Mouse (Mus musculus) liver, adult 2 months (tissue): ENCODE measurements around the gene Cmip.

Experiments used
- CTCF ChIP-seq: fragments of 200-500 bp; IDR thresholded peaks from 2 replicates; pipeline ENCODE4 v1.5.1; 2011; ENCODE audit warnings: low read depth, low read length, control low read depth
- POLR2A ChIP-seq: fragments of 200-500 bp; IDR thresholded peaks from 2 replicates; pipeline ENCODE4 v1.6.1; 2011; ENCODE audit warnings: low read length, control low read depth; ENCODE audit not compliant: insufficient read depth; ENCODE audit errors: extremely low read depth

DNA sequence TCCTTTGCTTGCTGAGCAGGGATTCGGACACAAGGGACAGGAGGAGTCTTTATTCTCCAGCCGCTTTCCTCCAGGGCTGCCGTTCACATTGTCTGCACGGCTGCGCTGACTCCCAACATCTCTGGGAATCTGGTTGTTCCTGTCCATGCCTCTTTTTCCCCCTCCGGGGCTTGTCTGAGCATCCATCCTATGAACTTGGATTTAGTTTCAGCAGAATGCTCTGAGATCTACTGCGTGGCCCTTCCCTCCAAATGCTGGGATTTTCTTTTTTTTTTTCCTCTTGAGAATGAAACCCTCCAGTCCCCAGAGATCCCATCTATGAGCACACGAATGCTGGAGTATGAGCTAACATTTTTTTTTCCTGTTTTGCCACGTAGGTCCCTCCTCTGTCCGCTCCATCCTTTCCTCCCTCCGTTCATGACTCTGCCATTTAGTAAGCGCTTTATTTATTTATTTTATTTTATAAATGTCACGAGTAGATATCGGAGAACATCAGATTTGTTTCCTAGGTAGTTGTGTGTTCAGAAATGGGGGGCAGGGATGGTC lies 4.1 kb downstream of the Cmip start:
- TF ChIP-seq CTCF: no peak
- no peak for TF ChIP-seq POLR2A
